Mouse (Mus musculus) heart, postnatal 0 days (tissue): ENCODE data around the gene Dpysl5. TPM values are rescaled to one million over a fixed set of nuclear protein-coding genes. Genes with fewer than 3 reads are reported as not detected.

Source experiments
- ATAC-seq: fragments of 200-750 bp; cut with Nextera tagmentation; 2 replicates; pipeline ENCODE4 v1.8.0; 2017; ENCODE audit warnings: low read depth, moderate number of reproducible peaks, moderate library complexity; ENCODE audit not compliant: insufficient read depth
- DNase-seq: peaks from one replicate; pipeline ENCODE4 v3.0.0-alpha.2; 2016; ENCODE audit warnings: low spot score
- H3K27ac ChIP-seq: fragments of 300-500 bp; sonication (generic); 2 replicates; pipeline ENCODE4 v1.5.1; 2014; ENCODE audit warnings: low read depth, mild to moderate bottlenecking
- H3K27me3 ChIP-seq: fragments of 300-500 bp; sonication (generic); 2 replicates; pipeline ENCODE4 v1.6.1; 2014; ENCODE audit warnings: low read length, mixed read lengths; ENCODE audit not compliant: control insufficient read depth, insufficient read depth
- H3K36me3 ChIP-seq: fragments of 300-500 bp; sonication (generic); replicated peaks from 2 replicates; pipeline ENCODE4 v1.6.1; 2014; ENCODE audit warnings: low read length, mixed read lengths; ENCODE audit not compliant: control insufficient read depth, insufficient read depth
- H3K4me1 ChIP-seq: fragments of 300-500 bp; sonication (generic); 2 replicates; pipeline ENCODE4 v1.6.1; 2014; ENCODE audit warnings: antibody characterized with exemption; ENCODE audit not compliant: control insufficient read depth, insufficient read depth
- H3K4me2 ChIP-seq: fragments of 300-500 bp; sonication (generic); 2 replicates; pipeline ENCODE4 v1.6.1; 2014; ENCODE audit warnings: low read depth, mild to moderate bottlenecking, low read length, moderate library complexity
- H3K4me3 ChIP-seq: fragments of 300-500 bp; sonication (generic); 2 replicates; pipeline ENCODE4 v1.5.1; 2014; ENCODE audit warnings: low read depth, low read length
- H3K9ac ChIP-seq: fragments of 300-500 bp; sonication (generic); replicated peaks from 2 replicates; pipeline ENCODE4 v1.6.1; 2014; ENCODE audit warnings: low read depth, low read length, mixed read lengths
- H3K9me3 ChIP-seq: fragments of 300-500 bp; sonication (generic); replicated peaks from 2 replicates; pipeline ENCODE4 v1.6.1; 2016; ENCODE audit warnings: low read length; ENCODE audit not compliant: control insufficient read depth
- CTCF ChIP-seq: IDR thresholded peaks from 2 replicates; pipeline ENCODE4 v1.5.1; 2016; ENCODE audit warnings: antibody characterized with exemption, control low read depth, low read depth
- EP300 ChIP-seq: IDR thresholded peaks from 2 replicates; pipeline ENCODE4 v1.6.1; 2016; ENCODE audit warnings: antibody characterized with exemption, low read depth
- WGBS: fragments of 180-500 bp; shearing (Covaris S2); extraction: QIAGEN DNeasy Blood & Tissue Kit; methylation state at CpG from one replicate; pipeline ENCODE4 v1.1.7; 2014; 5-methylcytosine and 5-hydroxymethylcytosine counted together
- polyA plus RNA-seq: library from polyadenylated mRNA; unstranded; fragments of >200 nt; fragmentation: Nextera tagmentation; extraction: Ambion mirVana; gene quantifications from 2 replicates; pipeline ENCODE4 v1.2.1, GENCODE M21; 2015
- total RNA-seq: library from RNA; depleted of rRNA; stranded (reverse); fragments of >200 nt; gene quantifications from 2 replicates; pipeline ENCODE4 v1.2.3, GENCODE M21; 2014; ENCODE audit warnings: low replicate concordance

Gene Dpysl5
- total and polyA plus RNA-seq, 2 experiments from 2014 or later = 0.83 to 4.7 TPM

DNA sequence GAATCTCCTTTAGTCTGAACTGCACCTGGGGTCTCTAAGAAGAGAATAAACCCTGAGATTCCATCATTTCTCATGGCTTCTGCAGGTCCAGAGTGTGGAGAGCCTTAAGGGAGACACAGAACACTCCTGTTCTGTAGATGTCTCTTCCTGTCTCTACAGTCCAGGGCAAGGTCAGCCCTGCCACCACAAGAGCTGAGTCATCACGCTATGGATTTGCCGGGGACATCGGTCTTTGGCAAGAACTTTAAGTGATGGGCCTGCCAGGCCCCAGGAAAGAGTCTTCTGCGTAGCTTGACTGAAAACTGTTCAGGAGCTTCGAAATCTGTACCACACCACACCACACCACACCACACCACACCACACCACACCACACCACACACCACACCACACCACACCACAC is 76.0 kb downstream of the Dpysl5 start:
- 67% methylated on average over 5 of the region's 5 CpGs for WGBS
- H3K4me2 ChIP-seq = no peak overlapping the region
- no peak overlapping the region for H3K27ac ChIP-seq
- no peaks in the 10 kb centered on the region for H3K9me3 ChIP-seq
- H3K9ac ChIP-seq = no peak overlapping the region
- H3K4me3 ChIP-seq = no peak overlapping the region
- no peaks in the 10 kb centered on the region for H3K27me3 ChIP-seq
- H3K36me3 ChIP-seq = no peaks in the 10 kb centered on the region
- H3K4me1 ChIP-seq = no peaks in the 10 kb centered on the region
- TF ChIP-seq CTCF (no peak), EP300 (no peak)
- no peak for ATAC-seq
- DNase-seq = no peak

DNA sequence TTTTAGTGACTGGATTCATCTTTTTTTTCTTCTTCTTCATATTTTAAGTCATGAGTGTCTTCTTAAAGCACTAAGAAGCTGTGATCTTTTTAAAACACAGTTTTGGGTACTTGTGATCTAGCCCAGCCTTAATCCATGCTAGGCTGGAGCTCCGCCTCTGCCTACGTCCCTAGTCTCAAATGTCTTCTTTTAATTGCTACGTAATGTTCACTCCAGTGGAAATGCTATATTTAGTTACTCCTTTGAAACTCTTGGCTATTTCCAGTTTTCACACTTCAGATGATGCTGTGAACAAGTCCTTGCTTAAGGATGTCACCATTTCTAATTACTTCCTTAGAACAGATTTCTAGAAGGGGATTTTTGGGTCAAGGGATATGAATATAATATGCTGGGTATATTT is 78.7 kb downstream of the Dpysl5 start:
- 62% methylated on average over 3 of the region's 3 CpGs for WGBS
- H3K4me3 ChIP-seq = no peak overlapping the region
- ATAC-seq = no peak

DNA sequence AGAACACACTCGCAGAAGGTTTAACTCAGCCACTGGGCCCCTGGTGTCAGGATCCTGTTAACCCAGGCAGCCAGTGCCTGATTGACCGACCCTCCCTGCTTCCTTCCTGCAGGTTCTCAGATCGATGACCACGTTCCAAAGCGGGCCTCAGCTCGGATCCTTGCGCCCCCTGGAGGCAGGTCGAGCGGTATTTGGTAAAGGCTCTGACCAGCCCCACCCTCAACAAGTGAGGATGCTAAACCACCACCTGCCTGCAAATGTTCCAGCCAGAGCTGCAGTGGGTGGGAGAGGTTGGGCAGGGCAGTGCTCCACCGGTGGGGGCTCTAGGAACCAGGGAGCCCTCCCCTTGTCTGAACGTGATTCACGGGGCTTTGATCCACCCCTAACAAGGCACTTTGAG is 84.8 kb downstream of the Dpysl5 start:
- peaks cover 14% of the 10 kb centered on the region; the same call in 1 of the 2 replicates for H3K27me3 ChIP-seq
- TF ChIP-seq CTCF (peak; percentile 77), EP300 (no peak)
- no peak overlapping the region for H3K4me2 ChIP-seq
- H3K4me1 ChIP-seq = no peaks in the 10 kb centered on the region
- no peaks in the 10 kb centered on the region for H3K36me3 ChIP-seq
- peak; percentile 34 for DNase-seq
- 13% methylated on average over 12 of the region's 12 CpGs for WGBS
- H3K9me3 ChIP-seq = no peaks in the 10 kb centered on the region
- no peak overlapping the region for H3K4me3 ChIP-seq
- peak; percentile 70 for ATAC-seq
- H3K27ac ChIP-seq = no peak overlapping the region
- no peak overlapping the region for H3K9ac ChIP-seq

More for the DNA sequence above, 78.7 kb downstream of the Dpysl5 start:
- H3K36me3 ChIP-seq = no peaks in the 10 kb centered on the region
- peaks cover 5% of the 10 kb centered on the region; the same call in 1 of the 2 replicates for H3K27me3 ChIP-seq
- no peaks in the 10 kb centered on the region for H3K9me3 ChIP-seq
- no peak overlapping the region for H3K9ac ChIP-seq
- H3K4me1 ChIP-seq = no peaks in the 10 kb centered on the region
- no peak for TF ChIP-seq CTCF
- no peak for TF ChIP-seq EP300
- DNase-seq = no peak
- no peak overlapping the region for H3K27ac ChIP-seq
- H3K4me2 ChIP-seq = no peak overlapping the region

DNA sequence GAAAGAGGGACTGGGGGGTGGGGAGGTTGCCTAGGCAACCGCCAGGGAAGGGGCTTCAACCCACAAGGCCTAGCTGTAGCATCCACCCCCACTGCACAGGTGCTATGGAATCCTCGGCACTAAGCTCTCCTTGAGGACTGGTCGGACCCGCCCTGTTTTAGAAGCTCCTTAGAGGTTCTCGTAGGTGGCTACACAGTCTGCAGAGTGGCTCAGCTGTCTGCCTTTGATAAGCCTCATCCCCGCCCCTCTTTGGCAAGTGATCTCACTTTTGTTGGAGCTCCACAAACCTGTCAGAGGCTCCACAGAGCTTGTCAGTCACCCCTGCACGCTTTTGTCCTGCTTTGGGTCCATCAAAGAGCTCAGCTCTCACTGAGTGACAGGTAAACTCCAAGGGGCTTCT is 86.1 kb downstream of the Dpysl5 start:
- H3K4me2 ChIP-seq = no peak overlapping the region
- H3K36me3 ChIP-seq = no peaks in the 10 kb centered on the region
- no peak overlapping the region for H3K9ac ChIP-seq
- no peak overlapping the region for H3K27ac ChIP-seq
- DNase-seq (no peak), ATAC-seq (no peak)
- no peak overlapping the region for H3K4me3 ChIP-seq
- 55% methylated on average over 7 of the region's 7 CpGs for WGBS
- H3K9me3 ChIP-seq = no peaks in the 10 kb centered on the region
- no peaks in the 10 kb centered on the region for H3K4me1 ChIP-seq
- no peak for TF ChIP-seq CTCF
- no peak for TF ChIP-seq EP300
- H3K27me3 ChIP-seq = peaks cover 14% of the 10 kb centered on the region; the same call in 1 of the 2 replicates

DNA sequence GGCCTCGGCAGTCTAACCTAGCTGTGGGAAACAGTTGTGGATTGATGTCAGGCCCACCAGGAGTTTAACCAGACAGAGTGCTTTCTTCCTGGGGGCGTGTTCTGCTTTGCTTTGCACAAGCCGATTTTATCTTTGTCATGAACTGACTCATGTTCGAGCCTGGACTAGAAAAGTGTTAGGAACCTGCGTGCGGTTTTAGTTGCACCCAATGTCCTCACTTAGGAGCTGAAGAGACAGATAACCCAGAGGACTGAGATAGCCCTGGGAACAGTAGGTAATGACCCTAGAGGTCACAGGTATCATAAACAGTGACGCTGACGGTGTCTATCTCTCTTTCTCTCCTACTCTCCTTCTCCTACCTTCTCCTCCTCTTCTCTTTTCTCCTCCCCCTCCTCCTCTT is 86.6 kb downstream of the Dpysl5 start:
- DNase-seq (no peak), ATAC-seq (no peak)
- H3K4me1 ChIP-seq = no peaks in the 10 kb centered on the region
- no peak overlapping the region for H3K4me2 ChIP-seq
- no peak overlapping the region for H3K4me3 ChIP-seq
- peaks cover 14% of the 10 kb centered on the region; the same call in 1 of the 2 replicates for H3K27me3 ChIP-seq
- H3K27ac ChIP-seq = no peak overlapping the region
- no peaks in the 10 kb centered on the region for H3K36me3 ChIP-seq
- no peak overlapping the region for H3K9ac ChIP-seq
- TF ChIP-seq CTCF (no peak), EP300 (no peak)
- 61% methylated on average over 8 of the region's 8 CpGs for WGBS
- no peaks in the 10 kb centered on the region for H3K9me3 ChIP-seq

DNA sequence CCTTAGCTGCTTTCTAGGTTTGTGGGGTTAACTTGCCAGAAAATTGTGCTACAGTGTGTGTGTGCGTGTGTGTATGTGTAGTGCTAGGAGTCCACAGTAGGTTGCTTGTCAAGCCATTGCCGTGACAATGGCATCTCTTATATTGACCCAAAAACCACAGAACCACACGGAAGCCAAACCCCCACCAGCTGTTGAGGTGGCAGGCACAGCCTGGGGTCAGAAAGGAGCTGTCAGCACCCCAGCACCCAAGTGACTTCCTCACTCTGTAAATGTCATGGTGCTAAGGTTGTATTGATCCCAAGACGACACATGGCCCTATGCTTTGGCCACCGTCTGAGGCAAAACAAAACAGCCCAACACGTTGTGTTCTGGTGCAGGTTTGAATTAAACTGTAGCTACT is 87.6 kb downstream of the Dpysl5 start:
- ATAC-seq = no peak

More for the DNA sequence above, 87.6 kb downstream of the Dpysl5 start:
- no peak overlapping the region for H3K9ac ChIP-seq
- no peaks in the 10 kb centered on the region for H3K9me3 ChIP-seq
- H3K4me1 ChIP-seq = no peaks in the 10 kb centered on the region
- H3K27ac ChIP-seq = no peak overlapping the region
- no peak for DNase-seq
- TF ChIP-seq EP300 = no peak
- no peak for TF ChIP-seq CTCF
- H3K36me3 ChIP-seq = no peaks in the 10 kb centered on the region
- peaks cover 14% of the 10 kb centered on the region; the same call in 1 of the 2 replicates for H3K27me3 ChIP-seq
- 70% methylated on average over 6 of the region's 6 CpGs for WGBS
- H3K4me3 ChIP-seq = no peak overlapping the region
- no peak overlapping the region for H3K4me2 ChIP-seq
